Mouse (Mus musculus) myocyte (in vitro differentiated cells): ENCODE data around the gene Mier3. TPM values are rescaled to one million over a fixed set of nuclear protein-coding genes. Genes with fewer than 3 reads are reported as not detected.
A peak's percentile ranks its signal among the peaks of the same experiment; 100 is the strongest.
"Not testable (repeated sequence)": the region's sequence is repeated elsewhere in the genome, so short reads cannot be mapped to it uniquely, and the experiment has no call there.

Experiments used
- H3K27me3 ChIP-seq: one replicate; pipeline ENCODE4 v1.6.1; 2011; ENCODE audit not compliant: control insufficient read depth, insufficient read depth, insufficient read length
- H3K36me3 ChIP-seq: one replicate; pipeline ENCODE4 v1.6.1; 2011; ENCODE audit not compliant: control insufficient read depth, insufficient read depth
- H3K4me2 ChIP-seq: one replicate; pipeline ENCODE4 v1.6.1; 2011; ENCODE audit warnings: low read depth, control low read depth
- H3K4me3 ChIP-seq: one replicate; pipeline ENCODE4 v1.5.1; 2011; ENCODE audit warnings: mild to moderate bottlenecking, control low read depth, moderate library complexity
- H3K79me2 ChIP-seq: one replicate; pipeline ENCODE4 v1.6.1; 2011; ENCODE audit not compliant: control insufficient read depth, insufficient read depth
- H3ac ChIP-seq: one replicate; pipeline ENCODE4 v1.6.1; 2011; ENCODE audit not compliant: control insufficient read depth, insufficient read length
- CEBPB ChIP-seq: IDR thresholded peaks from 2 replicates; pipeline ENCODE4 v1.6.1; 2011; ENCODE audit warnings: mild to moderate bottlenecking, moderate library complexity; ENCODE audit not compliant: poor library complexity, insufficient read depth, severe bottlenecking
- E2F4 ChIP-seq: IDR thresholded peaks from one replicate; pipeline ENCODE4 v1.6.1; 2011; ENCODE audit warnings: mild to moderate bottlenecking, control low read depth, moderate library complexity; ENCODE audit not compliant: insufficient read depth
- MAX ChIP-seq: IDR thresholded peaks from one replicate; pipeline ENCODE4 v1.6.1; 2011; ENCODE audit warnings: low read depth, mild to moderate bottlenecking, control low read depth
- MYOD1 ChIP-seq, 3 experiments: IDR thresholded peaks; one replicate each; pipeline ENCODE4 v1.6.1; 2011; ENCODE audit warnings: control low read depth in 2 of 3, low read depth in 2 of 3, mild to moderate bottlenecking in 2 of 3, moderate library complexity in 1 of 3; ENCODE audit not compliant: insufficient read length in 2 of 3, control insufficient read depth in 1 of 3
- MYOG ChIP-seq, 3 experiments: IDR thresholded peaks; one replicate each; pipeline ENCODE4 v1.6.1; 2011; ENCODE audit warnings: control low read depth in 2 of 3, low read depth in 2 of 3, mild to moderate bottlenecking in 2 of 3; ENCODE audit not compliant: insufficient read length in 2 of 3, control insufficient read depth in 1 of 3, insufficient read depth in 1 of 3
- POLR2A ChIP-seq: IDR thresholded peaks from one replicate; pipeline ENCODE4 v1.6.1; 2011; ENCODE audit warnings: low read depth, mild to moderate bottlenecking, control low read depth, moderate library complexity; ENCODE audit not compliant: insufficient read length
- POLR2AphosphoS2 ChIP-seq: IDR thresholded peaks from one replicate; pipeline ENCODE4 v1.6.1; 2011; ENCODE audit warnings: low read depth, control low read depth; ENCODE audit not compliant: insufficient read length
- REST ChIP-seq: IDR thresholded peaks from one replicate; pipeline ENCODE4 v1.6.1; 2011; ENCODE audit warnings: mild to moderate bottlenecking, control low read depth, moderate library complexity; ENCODE audit not compliant: insufficient read depth, insufficient read length
- SRF ChIP-seq: IDR thresholded peaks from one replicate; pipeline ENCODE4 v1.6.1; 2011; ENCODE audit warnings: low read depth; ENCODE audit not compliant: control insufficient read depth, insufficient read length
- TCF12 ChIP-seq: IDR thresholded peaks from one replicate; pipeline ENCODE4 v1.6.1; 2011; ENCODE audit warnings: mild to moderate bottlenecking, control low read depth; ENCODE audit not compliant: poor library complexity, insufficient read depth, severe bottlenecking
- TCF3 ChIP-seq: IDR thresholded peaks from one replicate; pipeline ENCODE4 v1.6.1; 2011; ENCODE audit warnings: low read depth, control low read depth; ENCODE audit not compliant: insufficient read length
- USF1 ChIP-seq: IDR thresholded peaks from one replicate; pipeline ENCODE4 v1.6.1; 2011; ENCODE audit warnings: low read depth, mild to moderate bottlenecking, control low read depth, moderate library complexity
- polyA plus RNA-seq: library from polyadenylated mRNA; unstranded; fragments of >200 nt; fragmentation: generic; extraction: Trizol; gene quantifications from one replicate; pipeline ENCODE4 v1.2.1, GENCODE M21; 2012; ENCODE audit warnings: missing spikeins

Gene Mier3
- polyA plus RNA-seq, 1 experiment = 3.3 TPM

GRCm38 (mm10) chr13:111685751-111686462 lies 5.1 kb downstream of the Mier3 start:
- peak overlapping the region; percentile 98 for H3ac ChIP-seq
- no peaks in the 10 kb centered on the region for H3K27me3 ChIP-seq
- peaks cover 25% of the 10 kb centered on the region for H3K79me2 ChIP-seq
- TF ChIP-seq TCF3 (no peak), POLR2AphosphoS2 (no peak), POLR2A (peak; percentile 66), MYOG (IDR thresholded peaks at IDR 0.05; ENCODE audit: control insufficient read depth in 1 of 3, insufficient read depth in 1 of 3, insufficient read length in 2 of 3, low read depth in 2 of 3) (peak in 1 of 3 experiments; percentile 16), TCF12 (no peak), MAX (no peak), USF1 (no peak), REST (no peak), E2F4 (no peak), SRF (no peak), MYOD1 (IDR thresholded peaks at IDR 0.05; ENCODE audit: control insufficient read depth in 1 of 3, insufficient read length in 2 of 3, low read depth in 2 of 3) (peak in 1 of 3 experiments; percentile 22)
- H3K4me3 ChIP-seq = peak overlapping the region; percentile 41
- no peaks in the 10 kb centered on the region for H3K36me3 ChIP-seq
- peak overlapping the region; percentile 85 for H3K4me2 ChIP-seq

GRCm38 (mm10) chr13:111686522-111687284 lies 5.9 kb downstream of the Mier3 start:
- Histone ChIP-seq H3K79me2 (peaks cover 25% of the 10 kb centered on the region), H3K36me3 (no peaks in the 10 kb centered on the region), H3K4me3 (peak overlapping the region; percentile 41), H3K4me2 (peak overlapping the region; percentile 80), H3K27me3 (no peaks in the 10 kb centered on the region), H3ac (peak overlapping the region; percentile 98)
- no peak for TF ChIP-seq POLR2AphosphoS2

GRCm38 (mm10) chr13:111687285-111687781 lies 6.6 kb downstream of the Mier3 start:
- TF ChIP-seq TCF3 = no peak
- TF ChIP-seq MYOG (IDR thresholded peaks at IDR 0.05; ENCODE audit: control insufficient read depth in 1 of 3, insufficient read depth in 1 of 3, insufficient read length in 2 of 3, low read depth in 2 of 3) = peak in 1 of 3 experiments; percentile 10
- peak overlapping the region; percentile 41 for H3K4me3 ChIP-seq
- peaks cover 25% of the 10 kb centered on the region for H3K79me2 ChIP-seq
- H3ac ChIP-seq = peak overlapping the region; percentile 98
- no peaks in the 10 kb centered on the region for H3K27me3 ChIP-seq
- peak overlapping the region; percentile 80 for H3K4me2 ChIP-seq
- H3K36me3 ChIP-seq = no peaks in the 10 kb centered on the region

GRCm38 (mm10) chr13:111703396-111703795 lies 22.6 kb downstream of the Mier3 start:
- Histone ChIP-seq H3K4me2 (no peak overlapping the region), H3ac (no peak overlapping the region), H3K27me3 (no peaks in the 10 kb centered on the region), H3K4me3 (no peak overlapping the region), H3K79me2 (no peaks in the 10 kb centered on the region), H3K36me3 (peaks cover 27% of the 10 kb centered on the region)
- TF ChIP-seq REST (no peak), CEBPB (no peak), MYOG (IDR thresholded peaks at IDR 0.05; ENCODE audit: control insufficient read depth in 1 of 3, insufficient read depth in 1 of 3, insufficient read length in 2 of 3, low read depth in 2 of 3) (no peak), E2F4 (no peak), MAX (no peak), POLR2AphosphoS2 (no peak)

- H3K4me3 ChIP-seq, H3K27me3 ChIP-seq, H3ac ChIP-seq, H3K4me2 ChIP-seq, H3K79me2 ChIP-seq: not testable (repeated sequence)
- H3K36me3 ChIP-seq = peaks cover 30% of the 10 kb centered on the region
These were observed 23.2 kb downstream of the Mier3 start for GRCm38 (mm10) chr13:111703952-111704351.
